Mouse (Mus musculus) Patski (cell line): ENCODE measurements around the gene Fgf2. TPM values are rescaled to one million over a fixed set of nuclear protein-coding genes. Genes with fewer than 3 reads are reported as not detected.

Experiments used
- ATAC-seq: fragments of 100-300 bp; one replicate; pipeline ENCODE4 v1.8.0; 2021
- CTCF ChIA-PET: fragments of 350-600 bp; sonication (Branson Sonifier 250); formaldehyde crosslinking; loops from one replicate; lab custom pipeline; 2022; ENCODE audit warnings: inconsistent platforms; lab: Charles Lee
- POLR2A ChIA-PET: fragments of 350-600 bp; sonication (Branson Sonifier 250); formaldehyde crosslinking; loops from one replicate; lab custom pipeline; 2022; ENCODE audit warnings: antibody characterized with exemption, inconsistent platforms; lab: Charles Lee
- DNase-seq: peaks from one replicate; pipeline ENCODE4 v3.0.0-alpha.2; 2011; ENCODE audit warnings: low read depth, low spot score
- H3K27me3 ChIP-seq: fragments of 371-371 bp; one replicate; pipeline ENCODE4 v1.5.1; 2021
- CTCF ChIP-seq: fragments of 100-300 bp; IDR thresholded peaks from one replicate; pipeline ENCODE4 v1.5.1; 2021
- in situ Hi-C: fragments of 300-500 bp; cut with MboI; formaldehyde crosslinking; loops from 3 replicates; pipeline ENCODE4 v1.11.1; 2018; ENCODE audit warnings: low pct_unique_long_range_greater_than_20kb, mixed read lengths
- polyA plus RNA-seq: library from polyadenylated mRNA; unstranded; gene quantifications from one replicate; pipeline ENCODE4 v1.2.3, GENCODE M21; 2021

The Fgf2 gene
- polyA plus RNA-seq, 1 experiment from 2014 or later: 1.3 TPM

DNA sequence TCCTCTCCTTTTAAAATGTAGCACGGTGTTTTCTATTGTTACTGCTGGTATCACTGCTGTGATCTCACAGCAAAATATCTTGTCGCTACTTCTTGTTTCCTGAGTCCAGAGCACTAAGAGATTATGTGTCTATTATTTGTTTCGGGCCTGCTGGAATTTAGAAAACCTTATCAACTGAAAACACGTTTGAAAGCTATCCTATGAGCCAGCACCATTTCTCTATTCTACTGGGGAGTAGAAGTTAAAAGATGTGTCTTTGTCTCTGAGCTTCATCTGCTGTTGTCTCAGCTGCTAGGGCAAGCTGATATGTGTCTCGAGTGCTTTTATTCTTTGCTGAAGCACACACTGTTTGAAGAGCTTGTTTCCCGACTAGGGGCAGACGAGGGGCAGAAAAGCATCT, 2.2 kb downstream of the Fgf2 start:
- DNase-seq: no peak
- in situ Hi-C loops: no loop called here
- CTCF ChIA-PET: interaction anchor here (0.9 to 3.0 kb wide), 4 partner anchors 9 to 33 kb away, joined by 3 to 10 read pairs (median 4); no protein-coding TSS in a partner anchor
- no peak for ATAC-seq
- no peaks in the 10 kb centered on the region for H3K27me3 ChIP-seq
- no peak for TF ChIP-seq CTCF
- POLR2A ChIA-PET: interaction anchor here (0.5 kb wide), 1 partner anchor 63 kb away, joined by 4 read pairs; no protein-coding TSS in a partner anchor

DNA sequence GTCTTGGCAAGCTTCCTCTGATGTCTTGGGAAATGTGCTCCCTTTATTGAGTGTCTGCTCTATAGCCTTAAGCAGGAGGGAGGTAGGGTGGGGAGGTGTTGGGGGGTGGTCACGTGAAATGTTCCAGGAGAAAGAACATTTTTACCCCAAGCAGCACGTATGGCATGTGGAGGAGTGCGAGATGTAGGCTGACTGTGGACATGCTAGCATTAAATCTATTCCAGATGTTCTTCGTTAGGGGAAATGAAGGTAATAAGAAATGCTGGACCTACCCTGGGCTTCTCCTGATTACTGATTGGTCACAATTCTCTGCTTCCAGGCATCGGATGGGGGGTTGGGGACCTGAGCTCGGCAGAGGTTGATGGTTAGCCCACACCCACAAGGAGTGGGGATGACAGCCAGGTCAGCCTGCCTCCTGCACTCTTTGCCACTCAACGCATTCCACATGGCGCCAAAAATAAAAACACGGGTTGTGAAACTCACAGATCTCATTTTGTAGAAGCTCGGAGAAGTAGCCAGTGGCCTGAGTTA, 5.9 kb downstream of the Fgf2 start:
- ChIA-PET CTCF (interaction anchor here (1.1 to 1.9 kb wide), 4 partner anchors 9 to 73 kb away, joined by 3 to 5 read pairs (median 3); no protein-coding TSS in a partner anchor), POLR2A (interaction anchor here (0.6 to 0.8 kb wide), 2 partner anchors 48 to 1693 kb away, joined by 4 to 6 read pairs; no protein-coding TSS in a partner anchor)
- TF ChIP-seq CTCF: no peak
- in situ Hi-C loops: no loop called here
- peak; percentile 18 for ATAC-seq
- no peak for DNase-seq
- no peaks in the 10 kb centered on the region for H3K27me3 ChIP-seq

GRCm38 (mm10) chr3:37354737-37355136, 6.6 kb downstream of the Fgf2 start:
- ATAC-seq (peak; percentile 90), DNase-seq (peak; percentile 73)
- no peak for TF ChIP-seq CTCF
- no peaks in the 10 kb centered on the region for H3K27me3 ChIP-seq
- ChIA-PET CTCF (interaction anchor here (1.0 to 1.9 kb wide), 4 partner anchors 10 to 74 kb away, joined by 3 to 5 read pairs (median 3); no protein-coding TSS in a partner anchor), POLR2A (interaction anchor here (0.6 to 1.2 kb wide), 3 partner anchors 16 to 1692 kb away, joined by 4 to 6 read pairs (median 4); no protein-coding TSS in a partner anchor)
- in situ Hi-C loops: no loop called here

DNA sequence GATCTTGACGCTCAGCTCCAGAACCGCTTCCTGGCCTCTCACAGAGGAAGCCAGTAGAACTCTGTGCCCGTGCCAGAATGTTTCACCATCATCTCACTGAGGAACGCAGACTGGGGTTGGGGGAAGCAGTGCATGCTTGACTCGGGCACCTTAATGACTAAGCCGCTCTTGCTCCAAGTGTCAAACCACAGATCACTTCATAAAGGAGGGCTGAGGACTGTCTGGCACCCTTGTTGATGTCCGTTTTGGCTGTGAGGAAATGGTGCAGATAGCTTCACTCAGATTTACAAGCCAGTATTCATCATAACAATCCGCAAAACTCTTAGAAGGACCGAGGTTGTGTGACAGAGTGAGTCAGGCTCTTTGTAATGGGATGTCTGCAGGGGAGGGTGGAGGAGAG, 12.6 kb downstream of the Fgf2 start:
- ChIA-PET CTCF (interaction anchor here (1.1 to 1.7 kb wide), 3 partner anchors 22 to 783 kb away, joined by 3 read pairs; no protein-coding TSS in a partner anchor), POLR2A (interaction anchor here (0.6 to 1.0 kb wide), 2 partner anchors 49 to 416 kb away, joined by 3 to 9 read pairs; no protein-coding TSS in a partner anchor)
- no peak for TF ChIP-seq CTCF
- in situ Hi-C loops: no loop called here
- DNase-seq (peak; percentile 82), ATAC-seq (peak; percentile 80)
- no peaks in the 10 kb centered on the region for H3K27me3 ChIP-seq

DNA sequence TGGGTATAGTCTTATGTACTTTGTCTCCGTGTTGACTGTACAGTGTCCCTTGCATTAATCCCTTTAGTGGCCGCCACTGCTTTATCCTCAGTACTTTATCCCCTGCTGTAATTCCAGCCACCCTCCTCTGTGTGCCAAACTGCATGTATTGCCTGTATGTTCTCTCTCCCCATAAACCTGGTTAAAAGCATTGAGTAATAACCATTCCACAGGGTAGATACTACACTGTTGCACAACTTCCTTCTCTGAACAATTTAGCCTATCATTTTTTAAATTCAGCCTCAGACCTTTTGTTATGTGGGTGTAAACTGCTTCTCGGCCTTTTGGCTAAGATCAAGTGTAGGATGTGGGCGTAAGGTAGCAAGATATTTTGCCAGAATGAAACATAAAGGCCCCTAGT, 17.0 kb downstream of the Fgf2 start:
- no peak for TF ChIP-seq CTCF
- ChIA-PET POLR2A (no interaction called here), CTCF (no interaction called here)
- ATAC-seq (no peak), DNase-seq (no peak)
- H3K27me3 ChIP-seq: no peaks in the 10 kb centered on the region
- in situ Hi-C loops: no loop called here

- ATAC-seq: no peak
- TF ChIP-seq CTCF: no peak
Observed at GRCm38 (mm10) chr3:37365976-37366375, 17.8 kb downstream of the Fgf2 start.

DNA sequence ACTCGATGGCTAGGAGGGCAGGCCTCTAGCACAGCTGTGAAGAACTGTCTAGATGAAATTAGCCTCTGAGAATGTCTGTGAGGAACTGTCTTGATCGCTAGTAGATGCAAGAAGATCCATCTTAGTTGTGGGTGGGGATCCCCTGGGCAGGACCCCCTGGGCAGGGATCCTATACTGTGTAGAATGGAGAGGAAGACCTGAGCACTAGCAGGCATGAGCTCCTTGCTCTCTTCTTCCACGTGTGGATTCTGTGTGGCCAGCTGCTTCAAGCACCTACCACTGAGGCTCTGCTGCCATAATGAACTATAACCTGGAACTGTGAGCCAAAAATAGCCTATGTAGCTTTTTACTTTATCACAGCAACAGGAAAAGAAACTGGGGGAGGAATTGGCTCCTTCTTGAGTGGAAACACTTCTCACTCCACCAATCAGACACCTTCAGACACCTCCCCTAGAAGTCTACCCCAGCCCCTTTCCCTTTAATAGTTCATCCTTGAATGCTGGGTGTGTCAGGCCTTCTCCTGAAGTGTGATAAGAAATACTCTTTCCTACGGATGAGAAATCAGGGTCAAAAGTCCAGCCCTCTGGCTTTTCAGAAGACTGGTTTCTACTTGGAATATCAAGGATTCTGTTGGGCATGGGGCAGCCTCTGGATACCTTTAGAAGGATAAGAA, 18.4 kb downstream of the Fgf2 start:
- DNase-seq: no peak
- POLR2A ChIA-PET: interaction anchor here (1.1 kb wide), 1 partner anchor 32 kb away, joined by 3 read pairs; no protein-coding TSS in a partner anchor
- H3K27me3 ChIP-seq: no peaks in the 10 kb centered on the region
- no peak for TF ChIP-seq CTCF
- in situ Hi-C loops: no loop called here
- no peak for ATAC-seq
- CTCF ChIA-PET: interaction anchor here (1.7 kb wide), 1 partner anchor 17 kb away, joined by 4 read pairs; no protein-coding TSS in a partner anchor

More at GRCm38 (mm10) chr3:37365976-37366375, 17.8 kb downstream of the Fgf2 start:
- ChIA-PET POLR2A (interaction anchor here (1.1 kb wide), 1 partner anchor 33 kb away, joined by 3 read pairs; no protein-coding TSS in a partner anchor), CTCF (interaction anchor here (1.7 kb wide), 1 partner anchor 16 kb away, joined by 4 read pairs; no protein-coding TSS in a partner anchor)
- no peaks in the 10 kb centered on the region for H3K27me3 ChIP-seq
- DNase-seq: no peak
- in situ Hi-C loops: no loop called here

DNA sequence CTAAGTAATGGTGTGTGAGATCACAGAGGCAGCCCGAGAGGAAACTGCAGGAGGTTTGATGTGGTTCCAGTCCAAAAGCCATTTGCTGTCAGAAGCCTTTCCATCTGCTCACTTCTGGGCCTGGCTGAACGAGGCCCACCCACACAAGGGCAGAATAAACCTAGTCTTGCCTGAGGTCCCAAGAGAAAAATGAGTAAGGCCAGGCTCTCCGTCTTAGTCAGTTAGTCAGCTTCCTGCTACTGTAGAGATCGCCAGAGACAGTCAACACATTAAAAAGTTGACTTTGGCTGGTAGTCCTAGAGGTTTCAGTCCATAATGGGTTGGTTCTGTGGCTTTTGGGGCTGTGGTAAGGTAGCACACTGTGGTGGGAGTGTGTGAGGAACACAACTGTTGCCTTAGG, 22.3 kb downstream of the Fgf2 start:
- CTCF ChIA-PET: interaction anchor here (0.9 to 2.3 kb wide), 5 partner anchors 13 to 37 kb away, joined by 3 to 7 read pairs (median 3); no protein-coding TSS in a partner anchor
- TF ChIP-seq CTCF: no peak

GRCm38 (mm10) chr3:37373712-37374111, 25.6 kb downstream of the Fgf2 start:
- TF ChIP-seq CTCF: no peak
- no peaks in the 10 kb centered on the region for H3K27me3 ChIP-seq
- POLR2A ChIA-PET: no interaction called here
- DNase-seq (no peak), ATAC-seq (no peak)
- in situ Hi-C loops: no loop called here
- CTCF ChIA-PET: interaction anchor here (2.2 kb wide), 1 partner anchor 11 kb away, joined by 8 read pairs; no protein-coding TSS in a partner anchor

More for the DNA sequence above, 22.3 kb downstream of the Fgf2 start:
- ATAC-seq (no peak), DNase-seq (no peak)
- no peaks in the 10 kb centered on the region for H3K27me3 ChIP-seq
- in situ Hi-C loops: no loop called here
- POLR2A ChIA-PET: interaction anchor here (1.5 kb wide), 1 partner anchor 15 kb away, joined by 4 read pairs; no protein-coding TSS in a partner anchor

DNA sequence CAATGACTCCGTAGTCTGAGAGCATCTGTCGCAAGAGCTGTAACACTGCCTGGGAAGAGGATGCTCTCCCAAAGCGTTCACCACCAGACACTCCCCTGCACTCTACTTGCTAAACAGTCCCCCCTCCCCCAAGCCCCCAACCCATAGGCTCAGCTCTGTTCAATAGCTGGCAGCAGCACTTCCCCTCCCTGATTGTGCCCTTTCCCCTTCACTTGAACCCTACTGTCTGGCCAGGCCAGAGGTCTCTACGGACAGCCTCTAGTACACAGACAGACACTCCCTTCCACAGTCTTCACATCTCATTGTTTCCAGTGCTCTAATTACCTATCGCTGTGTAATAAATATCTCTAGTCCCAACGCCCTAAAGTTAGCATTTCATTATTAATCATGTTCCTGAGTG, 29.8 kb downstream of the Fgf2 start:
- in situ Hi-C loops: no loop called here
- POLR2A ChIA-PET: interaction anchor here (0.5 kb wide), 1 partner anchor 47 kb away, joined by 3 read pairs; no protein-coding TSS in a partner anchor

More for the DNA sequence above, 29.8 kb downstream of the Fgf2 start:
- H3K27me3 ChIP-seq: no peaks in the 10 kb centered on the region
- no peak for TF ChIP-seq CTCF
- no peak for ATAC-seq
- DNase-seq: no peak
- CTCF ChIA-PET: interaction anchor here (1.1 to 2.2 kb wide), 2 partner anchors 11 to 37 kb away, joined by 3 to 6 read pairs; no protein-coding TSS in a partner anchor
